Mouse (Mus musculus) heart, postnatal 36 days (tissue): ENCODE measurements around the gene Fxyd6. TPM values are rescaled to one million over a fixed set of nuclear protein-coding genes. Genes with fewer than 3 reads are reported as not detected.

Experiments used
- DNase-seq, 2 experiments: peaks; one replicate each; pipeline ENCODE4 v3.0.0; 2021 to 2022
- intact Hi-C: fragments of 180-260 bp; cut with DNase I; formaldehyde crosslinking; loops from one replicate; pipeline ENCODE4 v1.15.1; 2025
- total RNA-seq, 2 experiments: library from RNA; stranded (reverse); gene quantifications; 2 replicates each; pipeline ENCODE4 v1.2.3; 2021

Fxyd6 gene
- total RNA-seq, 2 experiments from 2014 or later: 15.9 to 16.6 TPM

DNA sequence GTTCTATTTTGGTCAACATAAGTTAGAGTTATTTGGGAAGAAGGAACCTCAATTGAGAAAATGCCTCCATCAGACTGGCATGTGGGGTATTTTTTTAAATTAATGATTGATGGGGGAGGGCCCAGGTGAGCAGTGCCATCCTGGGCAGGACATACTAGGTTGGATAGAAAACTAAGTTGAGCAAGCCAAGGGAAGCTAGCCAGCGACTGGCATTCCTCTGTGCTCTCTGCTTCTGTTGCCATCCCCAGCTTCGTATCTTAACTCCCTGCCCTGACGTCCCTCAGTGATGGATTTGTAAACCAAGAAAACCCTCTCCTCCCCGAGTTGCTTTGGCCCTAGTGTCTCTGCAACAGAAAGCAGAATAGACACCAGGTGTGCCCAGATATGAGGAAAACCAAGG, 69.0 kb downstream of the Fxyd6 start:
- DNase-seq: no peak
- intact Hi-C loops: no loop called here

DNA sequence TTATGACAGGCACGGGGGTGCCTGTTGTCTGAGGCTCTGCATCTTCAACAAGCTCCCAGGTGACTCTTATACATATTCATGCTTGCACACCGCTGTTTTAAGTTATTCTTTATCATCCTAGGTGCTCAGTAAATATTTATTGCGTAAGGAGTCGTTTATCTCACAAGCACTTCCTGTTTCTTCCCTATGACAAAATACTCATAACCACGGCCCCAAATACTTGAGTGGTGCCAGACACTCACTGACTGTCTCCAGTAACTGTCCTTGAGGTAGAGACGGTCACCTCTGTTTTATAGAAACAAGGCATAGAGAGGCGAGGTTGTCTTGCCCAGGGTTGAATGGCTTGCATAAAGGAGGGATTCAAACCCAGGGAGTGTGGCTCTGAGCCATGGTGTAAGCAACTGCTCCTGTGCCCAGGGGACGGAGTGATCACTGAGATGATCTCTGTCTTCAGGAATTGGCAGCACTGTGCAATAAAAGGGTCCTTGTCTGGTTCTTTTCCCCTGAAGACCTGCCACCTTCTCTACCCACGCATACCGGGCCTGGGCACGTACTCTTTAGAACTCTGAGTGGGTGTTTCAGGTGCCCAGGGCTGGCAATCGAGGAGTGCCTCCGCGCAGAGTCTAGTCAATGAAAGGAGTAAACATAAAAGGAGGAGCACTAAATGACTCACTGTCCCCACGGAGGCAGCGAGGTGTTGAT, 70.2 kb downstream of the Fxyd6 start:
- intact Hi-C loops: no loop called here

DNA sequence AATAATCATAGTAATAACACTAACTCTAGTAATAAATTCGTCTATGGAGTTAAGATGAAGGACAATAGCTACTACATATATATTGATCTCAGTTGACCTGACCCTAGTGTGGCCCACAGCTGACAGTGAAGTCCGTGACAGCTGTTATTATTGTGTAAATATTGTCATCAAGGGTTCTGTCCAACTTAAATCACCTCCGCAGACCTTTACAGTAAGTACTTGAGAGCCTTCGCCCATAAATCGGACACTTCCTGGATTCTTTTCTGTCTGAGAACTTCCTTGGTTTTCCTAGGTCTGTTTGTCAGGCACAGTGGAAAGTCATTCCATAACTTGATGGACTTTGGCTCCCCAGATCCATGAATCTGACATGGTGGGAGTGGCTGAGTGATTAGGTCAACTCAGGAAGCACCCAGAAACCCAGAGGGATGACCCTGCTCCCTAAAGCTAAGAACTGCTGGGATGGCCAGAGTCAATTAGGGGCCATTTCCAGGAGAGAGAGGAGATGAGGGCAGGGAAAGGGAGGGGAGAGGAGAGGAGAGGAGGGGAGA, 74.3 kb downstream of the Fxyd6 start:
- intact Hi-C loops: no loop called here
- no peak for DNase-seq

More for the DNA sequence above, 70.2 kb downstream of the Fxyd6 start:
- no peak for DNase-seq

Other genes with a start within 250 kb of the Fxyd6 start
- 1 to 10 TPM; 6.3 to 7.6 TPM for gene Scn4b, start 231.8 kb upstream of the Fxyd6 start, total RNA-seq
- gene BC049352, start 188.2 kb upstream of the Fxyd6 start, total RNA-seq: not detected
- not detected for gene Tmprss4, start 166.1 kb upstream of the Fxyd6 start, total RNA-seq
- gene Il10ra, start 101.0 kb upstream of the Fxyd6 start, total RNA-seq: 1 to 10 TPM; 1.7 to 2.4 TPM
- gene Tmprss13, start 51.1 kb upstream of the Fxyd6 start, total RNA-seq: 1 to 10 TPM; 2.4 to 3.6 TPM
- gene Fxyd2, start 29.5 kb downstream of the Fxyd6 start, total RNA-seq: 1 to 10 TPM; 2.2 to 3.6 TPM
- gene Dscaml1, start 56.4 kb downstream of the Fxyd6 start, total RNA-seq: not detected